Mouse (Mus musculus): ENCODE results near the gene Olfr223.
"Not testable (repeated sequence)": the region's sequence is repeated elsewhere in the genome, so short reads cannot be mapped to it uniquely, and the experiment has no call there.

Olfr223 gene

DNA sequence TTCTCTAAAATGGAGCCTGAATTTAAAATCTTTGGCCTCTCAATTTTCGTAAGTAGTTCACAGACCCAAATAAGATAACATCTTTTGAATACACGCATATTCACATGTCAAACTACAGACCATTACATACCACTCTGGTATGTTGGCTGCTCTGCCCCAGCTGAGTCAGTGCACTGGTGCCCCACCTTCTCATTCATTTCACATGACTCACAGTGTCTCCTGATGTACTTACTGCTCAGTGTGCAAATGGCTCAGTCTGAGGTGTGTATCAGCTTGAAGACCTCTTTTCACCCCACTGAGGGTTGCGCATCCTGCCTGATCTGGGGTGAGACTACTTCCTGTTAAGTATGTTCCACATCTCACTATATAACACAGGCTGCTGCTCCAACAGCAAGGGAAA is 7.8 kb upstream of the Olfr223 start:
- intact Hi-C loops (cut with DNase I), result no loop called here

DNA sequence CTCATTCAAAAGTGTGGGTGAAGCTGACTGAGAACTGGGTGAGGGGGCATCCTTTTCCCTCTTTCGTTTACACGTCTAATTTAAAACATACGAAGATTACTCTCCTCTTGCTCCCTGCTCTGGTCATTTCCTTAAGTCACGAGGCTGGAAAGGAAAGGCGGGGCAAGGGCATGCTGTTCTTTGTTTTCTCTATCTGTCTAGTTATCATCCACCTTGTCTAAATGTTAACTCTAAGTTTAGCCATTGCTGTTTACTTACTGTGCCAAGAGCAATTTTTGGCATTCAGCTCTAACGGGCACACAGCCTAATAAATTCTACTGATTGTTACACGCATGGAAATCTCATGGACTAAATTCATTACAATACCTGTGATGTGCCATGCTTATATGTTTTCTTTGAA is 6.1 kb upstream of the Olfr223 start:
- intact Hi-C loops (cut with DNase I), result no loop called here

DNA sequence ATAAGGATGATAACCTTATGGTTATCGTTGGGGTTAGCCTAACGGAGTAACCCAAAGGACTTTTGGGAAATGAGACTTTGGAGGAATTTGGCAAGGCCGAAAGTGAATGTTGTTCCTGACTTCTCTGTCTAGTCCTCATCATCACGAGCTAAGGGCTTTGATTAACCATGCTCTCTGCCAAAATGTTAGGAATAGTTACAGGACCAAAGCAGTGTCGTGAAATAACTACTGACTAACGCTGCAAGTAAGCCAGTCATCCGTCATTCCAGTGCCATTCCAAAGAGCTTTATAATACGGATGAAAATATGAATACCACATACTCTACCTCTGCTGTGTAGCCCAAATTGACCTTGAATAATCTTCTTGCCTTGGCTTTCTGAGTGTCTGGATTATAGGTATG is 3.9 kb upstream of the Olfr223 start:
- intact Hi-C loops (cut with DNase I), result no loop called here

DNA sequence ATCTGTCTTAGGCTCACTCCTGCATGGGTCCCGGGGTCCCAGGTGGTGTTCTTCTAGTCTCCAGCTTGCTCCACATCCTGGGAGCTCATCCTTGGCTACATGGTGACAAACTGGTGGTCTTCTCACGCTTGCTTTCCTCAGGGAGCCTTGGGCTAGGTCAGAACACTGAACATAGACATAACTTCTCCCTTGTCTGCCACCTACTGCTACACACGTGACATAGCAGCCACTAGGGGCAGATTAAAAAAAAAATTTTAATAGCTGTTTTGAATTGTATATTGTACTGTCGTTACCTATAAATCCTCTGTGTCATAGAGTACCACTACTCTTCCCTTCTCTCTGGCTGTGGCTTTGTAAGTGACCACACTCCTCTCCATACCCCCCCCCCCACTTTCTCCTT is 3.0 kb upstream of the Olfr223 start:
- intact Hi-C loops (cut with DNase I), result no loop called here

DNA sequence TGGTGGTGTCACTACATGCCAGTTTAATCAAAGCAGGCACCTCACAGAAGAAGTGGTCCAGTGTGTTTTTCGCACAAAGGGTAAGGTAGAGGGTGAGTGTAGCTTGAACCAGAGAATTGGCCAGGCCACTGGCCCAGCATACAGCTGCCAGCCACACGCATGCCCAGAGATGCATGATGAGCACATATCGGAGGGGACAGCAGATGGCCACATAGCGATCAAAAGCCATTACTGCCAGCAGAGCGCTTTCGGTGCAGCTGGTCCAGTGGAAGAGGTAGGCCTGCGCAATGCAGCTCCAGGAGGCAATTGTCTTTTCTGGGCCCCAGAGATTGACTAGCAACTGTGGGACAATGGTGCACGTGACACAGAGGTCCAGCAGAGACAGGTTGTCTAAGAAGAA is 3.6 kb downstream of the Olfr223 start:
- intact Hi-C loops (cut with DNase I), result no loop called here

DNA sequence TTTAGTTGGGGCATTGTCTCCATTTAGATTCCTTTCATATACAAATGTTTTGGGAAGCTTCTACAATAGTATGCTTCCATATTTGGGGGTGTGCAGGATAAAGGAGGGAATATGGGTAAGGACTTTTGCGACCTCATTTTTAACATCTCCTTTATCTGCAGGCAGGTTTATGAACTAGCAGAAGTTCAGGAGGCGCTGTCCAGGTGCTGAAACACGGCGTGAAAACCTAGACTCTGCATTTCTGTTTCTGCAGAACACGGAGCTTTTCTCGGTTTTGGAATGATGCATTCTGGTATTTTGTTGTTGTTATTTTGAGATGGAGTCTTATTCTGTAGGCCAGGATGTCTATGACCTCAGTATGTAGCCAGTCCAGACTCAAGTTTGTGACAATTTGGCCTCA is 8.6 kb downstream of the Olfr223 start:
- intact Hi-C loops (cut with DNase I), result no loop called here

DNA sequence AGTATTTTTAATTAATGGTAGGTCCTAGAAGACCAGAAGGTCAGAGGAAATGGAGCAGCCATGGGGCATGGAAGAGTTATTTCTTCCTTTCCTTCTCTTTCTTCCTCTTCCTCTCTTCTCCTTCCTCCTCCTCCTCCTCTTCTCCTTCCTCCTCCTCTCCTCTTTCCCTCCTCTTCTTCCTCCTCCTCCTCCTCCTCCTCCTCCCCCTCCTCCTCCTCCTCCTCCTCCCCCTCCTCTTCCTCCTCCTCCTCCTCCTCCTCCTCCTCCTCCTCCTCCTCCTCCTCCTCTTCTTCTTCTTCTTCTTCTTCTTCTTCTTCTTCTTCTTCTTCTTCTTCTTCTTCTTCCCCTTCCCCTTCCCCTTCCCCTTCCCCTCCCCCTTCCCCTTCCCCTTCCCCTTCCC is 17.0 kb downstream of the Olfr223 start, which contains the start of gene Olfr222:
Gene Olfr222 (minus strand): TSS at position 101 of the 400 bp plus-strand sequence.
- intact Hi-C loops (cut with DNase I), result not testable (repeated sequence)

DNA sequence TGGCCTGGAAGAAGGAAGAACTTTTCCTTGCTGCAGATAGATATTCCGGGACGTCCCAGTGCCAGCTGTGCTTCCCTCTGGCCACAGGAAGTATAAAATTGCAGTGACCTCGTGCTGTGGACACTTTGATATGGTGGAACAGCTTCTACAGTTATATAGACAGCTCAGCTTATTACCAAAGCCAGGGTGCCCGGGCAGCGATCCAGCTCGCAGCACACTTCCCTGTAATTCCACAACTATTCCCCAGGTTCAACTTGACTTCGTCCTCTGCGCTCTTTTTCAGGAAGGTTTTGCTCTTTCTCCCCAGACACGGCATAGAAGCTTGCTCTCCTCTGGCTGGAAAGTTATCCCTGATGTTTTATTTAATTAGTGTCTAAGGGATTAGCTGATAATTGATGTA is 17.4 kb downstream of the Olfr223 start:
- intact Hi-C loops (cut with DNase I), result no loop called here

DNA sequence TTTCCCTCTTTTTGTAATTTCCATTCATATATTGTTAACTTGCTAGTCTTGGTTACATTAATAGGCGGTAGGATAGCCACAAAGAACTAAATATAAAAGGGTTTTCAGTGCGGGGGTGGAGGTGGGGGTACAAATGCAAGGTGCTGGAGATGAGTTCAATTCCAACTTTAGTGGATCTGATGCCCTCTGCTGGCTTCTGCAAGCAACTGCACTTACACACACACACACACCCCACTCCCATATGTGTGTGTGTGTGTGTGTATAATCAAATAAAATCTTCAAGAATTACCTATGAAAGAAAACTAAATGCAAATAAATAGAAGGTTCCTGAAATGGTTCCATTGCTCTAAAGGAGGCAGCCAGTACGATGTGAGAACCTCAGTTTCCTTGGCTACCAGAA is 23.8 kb downstream of the Olfr223 start:
- intact Hi-C loops (cut with DNase I), result loop anchor here (1.0 kb wide), 1 partner anchor 44 kb away; no protein-coding TSS in a partner anchor

DNA sequence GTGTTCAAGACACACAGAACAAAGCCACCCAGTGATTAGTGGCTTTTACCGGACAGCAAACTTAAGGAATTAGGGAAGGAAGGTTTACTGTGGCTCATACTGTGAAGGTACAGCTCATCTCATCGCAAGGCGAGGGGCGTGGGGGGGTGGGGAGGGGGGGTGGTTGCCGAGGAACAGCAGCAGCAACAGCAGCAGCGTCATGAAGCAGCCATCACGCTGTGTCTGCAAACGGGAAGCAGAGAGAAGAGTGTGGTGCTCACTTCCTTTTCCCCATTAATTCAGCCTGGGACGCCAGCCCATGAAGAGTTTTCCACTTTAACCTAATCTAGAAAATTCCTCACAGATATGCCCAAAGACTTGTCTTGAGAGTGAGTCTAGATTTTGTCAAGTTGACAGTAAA is 30.3 kb downstream of the Olfr223 start:
- intact Hi-C loops (cut with DNase I), result no loop called here

DNA sequence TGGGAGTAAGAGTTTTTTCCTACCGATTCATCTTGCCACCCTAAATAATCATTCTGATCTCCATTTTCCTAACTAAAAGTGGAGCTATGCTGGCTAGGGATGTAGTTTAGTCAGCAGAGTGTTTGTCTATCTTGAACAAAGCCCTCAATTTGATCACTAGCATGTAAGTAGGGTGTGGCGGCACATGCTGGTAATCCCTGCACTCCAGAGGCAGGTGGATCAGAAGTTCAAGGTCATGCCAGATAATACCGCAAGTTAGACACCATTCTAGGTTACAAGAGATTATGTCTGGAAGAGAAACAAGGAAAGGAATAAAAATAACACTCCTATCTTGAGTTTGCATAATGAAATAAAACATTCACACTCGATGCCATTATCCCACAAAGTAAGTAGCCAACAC is 30.8 kb downstream of the Olfr223 start:
- intact Hi-C loops (cut with DNase I), result no loop called here

DNA sequence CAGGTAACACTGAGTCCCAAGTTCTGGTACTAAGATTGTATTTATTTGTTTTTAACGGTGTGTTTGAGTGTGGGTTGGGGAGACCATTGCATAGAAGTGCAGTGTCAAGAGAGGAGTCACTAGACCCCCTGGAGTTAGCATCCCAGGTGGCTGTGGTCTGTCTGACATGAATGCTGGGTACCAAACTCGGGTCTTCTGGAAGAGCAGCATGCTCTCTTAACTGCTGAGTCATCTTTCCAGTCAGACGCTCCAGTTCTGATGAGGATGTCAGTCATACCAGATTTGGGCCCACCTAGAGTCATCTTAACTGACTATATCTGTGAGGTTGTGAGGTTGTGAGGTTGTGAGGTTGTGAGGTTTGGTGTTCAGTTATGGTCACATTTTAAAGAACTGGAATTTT is 32.2 kb downstream of the Olfr223 start:
- intact Hi-C loops (cut with DNase I), result no loop called here

DNA sequence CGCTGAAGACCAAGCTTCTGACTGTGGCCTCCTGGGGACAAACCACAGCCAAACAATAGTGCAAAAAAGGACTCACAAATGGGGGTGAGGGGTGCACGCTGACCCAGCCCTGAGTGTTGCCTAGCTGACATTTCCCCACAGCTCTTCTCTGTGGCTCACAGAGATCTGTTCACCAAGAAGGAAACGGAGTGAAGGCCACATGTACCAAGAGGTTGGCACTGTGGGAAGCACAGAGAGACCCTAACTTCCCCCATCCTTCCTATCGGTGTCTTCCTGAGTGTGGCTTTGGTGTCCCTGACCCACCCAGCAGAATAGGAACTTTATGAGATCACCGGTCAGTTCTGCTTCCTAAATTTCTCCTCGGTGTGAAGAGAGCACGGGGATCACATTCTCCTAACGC is 38.6 kb downstream of the Olfr223 start:
- intact Hi-C loops (cut with DNase I), result no loop called here

DNA sequence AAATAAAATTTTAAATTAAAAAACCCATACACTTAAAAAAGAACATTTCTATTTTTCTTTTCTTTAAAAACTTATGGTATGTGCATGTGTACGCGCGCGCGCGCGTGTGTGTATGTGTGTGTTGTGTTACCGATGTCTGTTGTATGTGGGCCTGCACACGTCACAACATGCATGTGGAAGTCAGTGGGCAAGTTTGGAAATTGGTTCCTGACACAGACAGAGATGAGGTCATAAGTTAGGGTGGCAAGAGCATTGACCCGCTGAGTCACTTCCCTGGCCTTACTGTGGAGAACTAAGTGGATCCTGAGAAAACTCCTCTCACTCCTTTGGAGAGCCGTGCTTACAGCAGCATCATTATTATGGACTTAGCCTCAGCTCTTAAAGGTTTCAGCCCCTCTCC is 39.0 kb downstream of the Olfr223 start:
- intact Hi-C loops (cut with DNase I), result no loop called here

DNA sequence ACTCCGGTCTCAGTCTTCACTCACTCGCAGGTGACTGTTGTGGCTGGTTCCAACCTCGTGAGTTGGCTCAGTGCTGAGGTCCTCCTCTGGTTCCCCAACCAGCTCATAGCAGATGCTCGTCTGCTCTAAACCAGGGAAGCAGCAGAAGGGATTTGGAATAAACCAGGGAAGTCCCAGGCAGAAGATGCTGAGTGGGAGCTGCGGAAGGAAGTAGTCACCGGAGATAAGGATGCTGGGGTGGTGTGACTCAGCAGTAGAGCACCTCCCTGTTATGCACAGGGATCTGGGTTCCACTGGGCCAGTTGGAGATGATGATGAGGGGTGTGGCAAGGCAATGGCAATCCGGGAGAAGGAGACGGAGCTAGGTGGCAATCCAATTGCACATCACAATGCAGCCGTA is 49.1 kb downstream of the Olfr223 start:
- intact Hi-C loops (cut with DNase I), result no loop called here

DNA sequence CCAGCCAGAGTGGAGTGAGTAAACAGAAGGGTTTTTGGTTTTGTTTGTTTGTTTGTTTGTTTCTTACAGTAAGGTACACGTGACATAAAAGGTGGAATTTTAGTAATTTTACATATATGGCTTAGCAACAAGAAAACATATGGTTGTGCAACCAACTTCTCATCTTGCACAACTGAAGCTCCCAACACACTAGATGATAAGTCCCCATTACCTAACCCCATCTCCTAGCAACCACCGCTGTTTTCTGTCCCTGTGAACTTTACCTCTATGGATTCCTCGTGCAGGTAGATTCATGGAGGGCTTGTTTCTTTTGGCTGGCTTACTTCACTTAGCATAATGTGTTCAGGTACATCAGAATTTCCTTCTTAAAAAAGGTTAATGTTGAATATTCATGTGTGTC is 49.7 kb downstream of the Olfr223 start:
- intact Hi-C loops (cut with DNase I), result no loop called here

DNA sequence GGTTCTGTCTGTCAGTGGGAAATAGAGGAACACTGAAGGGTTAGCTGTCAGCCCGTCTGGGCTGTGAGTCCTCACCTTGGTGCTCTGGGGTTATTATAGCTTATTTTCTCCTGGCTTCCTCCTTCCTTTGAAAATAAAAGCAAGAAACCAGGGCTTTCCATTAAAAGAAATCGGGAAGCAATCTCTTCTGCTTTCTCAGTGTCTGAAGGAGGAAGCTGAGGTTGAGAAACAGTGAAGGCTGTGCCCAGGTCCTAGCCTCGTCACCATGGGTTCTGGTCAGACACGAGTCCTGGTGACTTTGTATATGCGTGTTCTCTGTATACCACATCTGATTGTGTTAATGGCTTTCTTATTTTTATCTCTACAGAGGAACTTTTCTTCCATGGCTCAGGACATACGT is 50.6 kb downstream of the Olfr223 start:
- intact Hi-C loops (cut with DNase I), result no loop called here

DNA sequence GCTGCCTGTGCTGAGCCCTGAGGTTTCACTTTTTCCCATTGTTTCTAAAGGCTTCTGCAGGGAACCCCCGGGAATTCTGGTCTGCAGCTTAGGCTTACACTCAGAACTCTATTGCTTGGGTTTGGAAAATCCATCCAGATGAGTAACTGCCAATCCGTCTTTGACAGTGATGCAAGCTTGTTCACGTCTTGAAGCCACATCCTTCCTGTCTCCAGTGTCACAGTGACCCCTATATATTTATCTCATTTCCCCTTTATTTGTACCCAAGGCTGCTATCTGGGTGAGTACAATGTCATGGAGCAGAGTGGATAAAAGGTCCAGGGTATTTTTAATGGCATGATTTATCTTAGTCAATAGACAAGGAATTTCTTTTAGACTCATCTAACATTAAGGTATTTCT is 51.8 kb downstream of the Olfr223 start, which contains the start of gene Nlrp3:
Gene Nlrp3 (plus strand): TSS at position 245 of the 400 bp plus-strand sequence.
- intact Hi-C loops (cut with DNase I), result no loop called here

DNA sequence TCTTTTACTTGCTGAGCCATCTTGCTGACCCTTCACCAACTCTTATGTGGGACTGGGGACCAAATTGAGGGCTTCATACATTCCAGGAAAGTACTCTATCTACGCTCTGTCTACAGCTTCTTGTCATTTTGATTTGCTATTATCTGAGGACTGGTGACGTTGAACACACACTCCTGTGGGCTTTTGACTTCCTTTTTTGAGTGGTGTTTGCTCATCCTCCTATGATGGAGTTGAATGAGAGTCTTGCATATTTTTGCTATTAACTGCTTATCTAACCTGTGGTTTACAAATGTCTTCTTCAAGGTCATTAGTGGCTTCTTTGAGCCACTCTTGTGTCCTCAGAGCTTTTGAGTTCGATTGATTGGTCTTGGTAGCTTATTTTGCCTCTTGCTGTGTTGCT is 53.0 kb downstream of the Olfr223 start:
- intact Hi-C loops (cut with DNase I), result no loop called here

Measured in adrenal gland (tissue).